Mouse (Mus musculus): ENCODE results near the gene Gstp1.

DNA sequence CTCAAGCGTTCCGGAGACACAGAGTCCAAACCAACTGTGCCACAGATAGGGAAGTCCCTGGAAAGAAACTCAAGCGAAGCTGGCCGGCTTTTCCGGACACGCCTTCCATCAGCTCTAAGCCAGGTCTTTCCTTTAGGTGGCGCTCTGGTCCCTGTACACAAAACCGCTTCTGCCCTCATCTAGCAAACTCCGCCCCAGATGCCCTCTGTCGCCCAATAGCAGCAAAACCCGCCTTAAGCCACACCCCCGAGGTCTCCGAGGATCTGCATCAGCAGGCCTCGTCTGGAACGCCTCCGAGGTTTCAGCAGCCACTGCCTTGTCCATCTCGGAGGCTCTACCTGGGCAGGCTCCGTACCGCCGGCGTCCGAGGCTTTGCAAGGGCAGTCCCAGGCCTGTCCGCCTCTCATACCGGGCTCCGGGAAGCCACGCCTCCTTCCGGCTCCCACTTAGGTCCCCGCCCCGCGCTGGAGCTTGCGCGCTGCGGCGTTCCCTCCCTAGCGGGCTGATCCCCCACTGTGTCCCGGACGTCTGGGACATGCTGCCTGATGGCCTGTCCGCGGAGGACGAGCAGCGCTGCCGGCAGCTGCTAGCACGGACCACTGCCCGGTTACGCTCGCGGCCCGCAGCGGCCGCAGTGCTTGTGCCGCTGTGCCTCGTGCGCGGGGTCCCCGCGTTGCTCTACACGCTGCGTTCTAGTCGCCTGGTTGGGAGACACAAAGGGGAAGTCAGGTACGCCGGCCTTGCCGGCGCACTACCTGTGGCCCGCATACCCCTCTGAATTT lies 37.5 kb downstream of the Gstp1 start, which contains the start of the genes Nudt8 and Gm49405:
- TF ChIP-seq CTCF (IDR thresholded peaks at IDR 0.05; ENCODE audit: low read depth, low read length) (peak; percentile 48), GATA1 (IDR thresholded peaks at IDR 0.05; ENCODE audit: borderline replicate concordance, low read length) (no peak), GATA2 (IDR thresholded peaks at IDR 0.05; ENCODE audit: borderline replicate concordance, low read depth, low read length) (no peak), TAL1 (conservative IDR thresholded peaks at IDR 0.05; ENCODE audit: low read depth, low read length) (no peak), POLR2AphosphoS5 (IDR thresholded peaks at IDR 0.05; ENCODE audit: insufficient replicate concordance, low read depth, low read length) (no peak)
